In genomic region chr14:24493256-24493655, GRCm38 (mm10) we compare ENCODE assay signal across 10 mouse cellular contexts. TPM values are rescaled to one million over a fixed set of nuclear protein-coding genes. Genes with fewer than 3 reads are reported as not detected.
DNase-seq lines count a peak whose midpoint lies in the region; ATAC-seq and TF ChIP-seq lines count a peak whose summit lies in the region.
"Had no signal": no experiment of that assay in that cellular context is flagged by ENCODE, and none has a peak within 500 bp of the region (broad histone marks: within the 10 kb centered on the region; RNA-seq: fewer than 3 reads in every experiment).

No protein-coding gene starts in this region.

- 91% methylated on average over 9 of the region's 9 CpGs for WGBS in kidney, embryonic 16.5 days
- WGBS in embryonic facial prominence, embryonic 10.5 days = 87% methylated on average over 9 of the region's 9 CpGs
- WGBS in liver, embryonic 14.5 days (ENCODE audit: insufficient replicate concordance) = 74% methylated on average over 9 of the region's 9 CpGs

- peak overlapping the region; percentile 9; the same call in 1 of the 2 replicates for H3K4me3 ChIP-seq in kidney, embryonic 16.5 days (ENCODE audit: low read length)
- H3K4me3 ChIP-seq in embryonic facial prominence, embryonic 10.5 days = peak overlapping the region; percentile 82
- peak overlapping the region; percentile 58 to 80 for H3K4me3 ChIP-seq in liver, embryonic 14.5 days (ENCODE audit: insufficient read depth in 1 of 2, low read depth in 2 of 2, low read length in 2 of 2)

- peak; percentile 29 to 57 for DNase-seq in adrenal gland, postnatal 36 days
- no peak for DNase-seq in adrenal gland, postnatal 10 days
- no peak for DNase-seq in kidney, adult 8-10 months
- no peak for DNase-seq in embryonic facial prominence, embryonic 10.5 days (ENCODE audit: low spot score)
- no peak for DNase-seq in liver, embryonic 14.5 days (ENCODE audit: low read depth in 3 of 3, low spot score in 3 of 3)
- no peak for DNase-seq in gastrocnemius, adult 8-10 months (ENCODE audit: low spot score in 2 of 2)
- no peak for DNase-seq in layer of hippocampus, adult 18-20 months (ENCODE audit: low spot score in 2 of 2)
- DNase-seq: heart, postnatal 36 days; kidney, postnatal 14 days had no signal

- no peaks in the 10 kb centered on the region for H3K9me3 ChIP-seq in kidney, embryonic 16.5 days (ENCODE audit: low read length)
- H3K9me3 ChIP-seq in embryonic facial prominence, embryonic 10.5 days = no peaks in the 10 kb centered on the region
- no peaks in the 10 kb centered on the region for H3K9me3 ChIP-seq in liver, embryonic 14.5 days (ENCODE audit: control insufficient read depth, low read length)

- ATAC-seq in kidney, embryonic 16.5 days (ENCODE audit: low FRiP score, low TSS enrichment) = no peak
- no peak for ATAC-seq in liver, embryonic 14.5 days (ENCODE audit: insufficient read depth)

- H3K9ac ChIP-seq in kidney, embryonic 16.5 days (replicated peaks; ENCODE audit: low read length) = no peak overlapping the region
- peak overlapping the region; percentile 53 for H3K9ac ChIP-seq in liver, embryonic 14.5 days (replicated peaks)

- peak overlapping the region; percentile 66; the same call in 1 of the 2 replicates for H3K4me2 ChIP-seq in kidney, embryonic 16.5 days (replicated peaks; ENCODE audit: low read depth, low read length)
- peak overlapping the region; percentile 89 for H3K4me2 ChIP-seq in liver, embryonic 14.5 days (ENCODE audit: low read depth)

- no peak overlapping the region for H3K27ac ChIP-seq in kidney, embryonic 16.5 days (ENCODE audit: low read length)
- no peak overlapping the region for H3K27ac ChIP-seq in embryonic facial prominence, embryonic 10.5 days (replicated peaks)
- no peak overlapping the region for H3K27ac ChIP-seq in liver, embryonic 14.5 days

- no peaks in the 10 kb centered on the region for H3K27me3 ChIP-seq in kidney, embryonic 16.5 days (ENCODE audit: insufficient read depth, low read length)
- no peaks in the 10 kb centered on the region for H3K27me3 ChIP-seq in embryonic facial prominence, embryonic 10.5 days (replicated peaks; ENCODE audit: low read depth, poor library complexity, severe bottlenecking)
- no peaks in the 10 kb centered on the region for H3K27me3 ChIP-seq in liver, embryonic 14.5 days (ENCODE audit: control insufficient read depth, insufficient read depth, low read length)

- peaks cover 31% of the 10 kb centered on the region for H3K4me1 ChIP-seq in kidney, embryonic 16.5 days (ENCODE audit: insufficient read depth, low read length)
- H3K4me1 ChIP-seq in embryonic facial prominence, embryonic 10.5 days = peaks cover 36% of the 10 kb centered on the region
- H3K4me1 ChIP-seq in liver, embryonic 14.5 days (replicated peaks; ENCODE audit: control insufficient read depth in 2 of 2, insufficient read depth in 2 of 2, low read length in 1 of 2) = peaks cover 11 to 16% of the 10 kb centered on the region in 2 experiments

- H3K36me3 ChIP-seq in kidney, embryonic 16.5 days (ENCODE audit: insufficient read depth, low read length) = peaks cover 55% of the 10 kb centered on the region
- peaks cover 66% of the 10 kb centered on the region for H3K36me3 ChIP-seq in embryonic facial prominence, embryonic 10.5 days (replicated peaks)
- peaks cover 66% of the 10 kb centered on the region for H3K36me3 ChIP-seq in liver, embryonic 14.5 days (replicated peaks; ENCODE audit: control insufficient read depth, insufficient read depth, low read depth)

- TF ChIP-seq CTCF in liver, embryonic 14.5 days (IDR thresholded peaks at IDR 0.05; ENCODE audit: low read depth) = no peak

- TF ChIP-seq EP300 in liver, embryonic 14.5 days (IDR thresholded peaks at IDR 0.05; ENCODE audit: low read depth) = no peak

RNA-seq across cellular contexts. Expression of gene Rps24, which starts 6.3 kb away (rescaled TPM):
- 1,000 to 10,000 TPM; 1,576 to 1,729 TPM for total RNA-seq in adrenal gland, postnatal 36 days (2021)
- 1,000 to 10,000 TPM; 1,547 to 1,559 TPM for total RNA-seq in adrenal gland, postnatal 10 days (2021)
- polyA plus RNA-seq in kidney, embryonic 16.5 days (2015; fragmentation: Nextera tagmentation; extraction: Ambion mirVana) = 686 and 761 TPM in 2 replicates
- polyA plus RNA-seq in embryonic facial prominence, embryonic 10.5 days (2016; fragmentation: Nextera tagmentation; extraction: Ambion mirVana) = 1,131 and 1,182 TPM in 2 replicates
- 1,321 and 1,839 TPM in 2 replicates for polyA plus RNA-seq in liver, embryonic 14.5 days (2012; rRNA removed)
- polyA plus RNA-seq in liver, embryonic 14.5 days (2014; fragmentation: Nextera tagmentation; extraction: Ambion mirVana) = 817 and 888 TPM in 2 replicates
- total RNA-seq in gastrocnemius, adult 8-10 months (2022) = 100 to 1,000 TPM; 660 to 798 (median 702) TPM
- 100 to 1,000 TPM; 818 to 858 TPM for total RNA-seq in layer of hippocampus, adult 18-20 months (2021)

RNA-seq across cellular contexts. Expression of gene Polr3a, which starts 6.4 kb away (rescaled TPM):
- 10 to 100 TPM; 19.0 to 19.6 TPM for total RNA-seq in adrenal gland, postnatal 36 days (2021)
- 10 to 100 TPM; 17.9 to 21.4 TPM for total RNA-seq in adrenal gland, postnatal 10 days (2021)
- 16.8 and 21.1 TPM in 2 replicates for polyA plus RNA-seq in kidney, embryonic 16.5 days (2015; fragmentation: Nextera tagmentation; extraction: Ambion mirVana)
- 20.4 and 21.4 TPM in 2 replicates for polyA plus RNA-seq in embryonic facial prominence, embryonic 10.5 days (2016; fragmentation: Nextera tagmentation; extraction: Ambion mirVana)
- 2.8 and 4.3 TPM in 2 replicates for polyA plus RNA-seq in liver, embryonic 14.5 days (2012; rRNA removed)
- polyA plus RNA-seq in liver, embryonic 14.5 days (2014; fragmentation: Nextera tagmentation; extraction: Ambion mirVana) = 4.6 and 5.4 TPM in 2 replicates
- 1 to 10 TPM; 5.7 to 8.1 (median 7.1) TPM for total RNA-seq in gastrocnemius, adult 8-10 months (2022)
- total RNA-seq in layer of hippocampus, adult 18-20 months (2021) = 10 to 100 TPM; 32.5 to 35.4 TPM

Comparison
In these comparisons a context has a peak if more than half of its experiments do, and no peak if none do; other contexts are left out.
1. DNase-seq: peak in adrenal gland, postnatal 36 days (2 of 2); none in adrenal gland, postnatal 10 days (single experiment), kidney, adult 8-10 months (0 of 2), embryonic facial prominence, embryonic 10.5 days (single experiment), liver, embryonic 14.5 days (0 of 3), gastrocnemius, adult 8-10 months (0 of 2) and layer of hippocampus, adult 18-20 months (0 of 2).
2. H3K4me3 ChIP-seq: peak in every context shown above with its lines; median percentile 82 in embryonic facial prominence, embryonic 10.5 days; 69 in liver, embryonic 14.5 days; 9 in kidney, embryonic 16.5 days.